Comparison of ENCODE assay signal across 15 mouse cellular contexts in genomic region chr9:59186326-59186725, GRCm38 (mm10).
"Had no signal": no experiment of that assay in that cellular context is flagged by ENCODE, and none has a peak within 500 bp of the region (broad histone marks: within the 10 kb centered on the region; RNA-seq: fewer than 3 reads in every experiment).

No protein-coding gene starts in this region.

- DNase-seq: kidney, adult 8-10 months; kidney, postnatal 25 days; layer of hippocampus, adult 9-11 months; layer of hippocampus, postnatal 36 days; lung, embryonic 14.5 days; lung, postnatal 10 days; lung, postnatal 4 days; right cerebral cortex, postnatal 14 days; thymus, adult 2 months; thymus, postnatal 25 days had no signal

- ATAC-seq: intestine, postnatal 0 days; midbrain, embryonic 13.5 days had no signal

- H3K9ac ChIP-seq: limb, embryonic 13.5 days; liver, embryonic 14.5 days; lung, embryonic 14.5 days; midbrain, embryonic 13.5 days; stomach, embryonic 15.5 days had no signal

- H3K9me3 ChIP-seq: limb, embryonic 13.5 days; midbrain, embryonic 13.5 days; stomach, embryonic 15.5 days had no signal

- H3K27me3 ChIP-seq: midbrain, embryonic 13.5 days; stomach, embryonic 15.5 days had no signal

- H3K36me3 ChIP-seq: limb, embryonic 13.5 days; midbrain, embryonic 13.5 days; stomach, embryonic 15.5 days had no signal

- H3K4me2 ChIP-seq: limb, embryonic 13.5 days; lung, embryonic 14.5 days; midbrain, embryonic 13.5 days; stomach, embryonic 15.5 days had no signal

- H3K4me3 ChIP-seq: limb, embryonic 13.5 days; midbrain, embryonic 13.5 days; stomach, embryonic 15.5 days had no signal

- H3K27ac ChIP-seq: limb, embryonic 13.5 days; liver, embryonic 14.5 days; midbrain, embryonic 13.5 days; stomach, embryonic 15.5 days had no signal
